Mouse (Mus musculus): ENCODE data around the gene Galk2. TPM values are rescaled to one million over a fixed set of nuclear protein-coding genes. Genes with fewer than 3 reads are reported as not detected.

The Galk2 gene
- total RNA-seq (2021) = 10 to 100 TPM; 11.0 to 11.8 TPM

GRCm38 (mm10) chr2:125858521-125859280 lies at the start of gene Galk2, which contains the start of gene Cops2:
Gene Galk2 (plus strand): TSS chr2:125859109.
Gene Cops2 (minus strand): TSS chr2:125859139.
- peak; percentile 88 to 89 for DNase-seq
- intact Hi-C loops (cut with DNase I) = loop anchor here (1.0 to 10.0 kb wide), 3 partner anchors 76 to 294 kb away; partner anchors contain the start of genes Dtwd1, Fam227b and Secisbp2l

GRCm38 (mm10) chr2:125809551-125809950 lies 49.4 kb upstream of the Galk2 start:
- intact Hi-C loops (cut with DNase I) = no loop called here
- no peak for DNase-seq

GRCm38 (mm10) chr2:125811332-125811731 lies 47.6 kb upstream of the Galk2 start:
- DNase-seq = no peak
- intact Hi-C loops (cut with DNase I) = no loop called here

- DNase-seq = no peak
- intact Hi-C loops (cut with DNase I) = no loop called here
These were observed 44.8 kb upstream of the Galk2 start for GRCm38 (mm10) chr2:125813972-125814595.

GRCm38 (mm10) chr2:125820397-125820796 lies 38.5 kb upstream of the Galk2 start:
- intact Hi-C loops (cut with DNase I) = no loop called here

GRCm38 (mm10) chr2:125826201-125826600 lies 32.7 kb upstream of the Galk2 start:
- no peak for DNase-seq
- intact Hi-C loops (cut with DNase I) = no loop called here

More at GRCm38 (mm10) chr2:125820397-125820796, 38.5 kb upstream of the Galk2 start:
- no peak for DNase-seq

GRCm38 (mm10) chr2:125827898-125828297 lies 31.0 kb upstream of the Galk2 start:
- intact Hi-C loops (cut with DNase I) = no loop called here
- DNase-seq = no peak

- no peak for DNase-seq
- intact Hi-C loops (cut with DNase I) = loop anchor here (5.0 kb wide), 1 partner anchor 63 kb away; no protein-coding TSS in a partner anchor
These were observed 29.0 kb upstream of the Galk2 start for GRCm38 (mm10) chr2:125829924-125830323.

GRCm38 (mm10) chr2:125838091-125838490 lies 20.8 kb upstream of the Galk2 start:
- DNase-seq = no peak
- intact Hi-C loops (cut with DNase I) = no loop called here

GRCm38 (mm10) chr2:125838708-125839284 lies 20.1 kb upstream of the Galk2 start:
- no peak for DNase-seq
- intact Hi-C loops (cut with DNase I) = no loop called here

GRCm38 (mm10) chr2:125851237-125851636 lies 7.7 kb upstream of the Galk2 start:
- intact Hi-C loops (cut with DNase I) = loop anchor here (10.0 kb wide), 1 partner anchor 196 kb away; no protein-coding TSS in a partner anchor
- DNase-seq = no peak

- no peak for DNase-seq
- intact Hi-C loops (cut with DNase I) = loop anchor here (2.0 to 10.0 kb wide), 2 partner anchors 75 to 203 kb away; partner anchors contain the start of gene Secisbp2l
These were observed 1.2 kb upstream of the Galk2 start for GRCm38 (mm10) chr2:125857707-125858106.

GRCm38 (mm10) chr2:125863799-125864198 lies 4.9 kb downstream of the Galk2 start:
- intact Hi-C loops (cut with DNase I) = no loop called here

GRCm38 (mm10) chr2:125864551-125864950 lies 5.6 kb downstream of the Galk2 start:
- intact Hi-C loops (cut with DNase I) = no loop called here
- no peak for DNase-seq

More at GRCm38 (mm10) chr2:125863799-125864198, 4.9 kb downstream of the Galk2 start:
- DNase-seq = no peak

- intact Hi-C loops (cut with DNase I) = no loop called here
- no peak for DNase-seq
These were observed 6.7 kb downstream of the Galk2 start for GRCm38 (mm10) chr2:125865585-125865984.

- intact Hi-C loops (cut with DNase I) = no loop called here
- peak; percentile 52 to 54 for DNase-seq
These were observed 7.3 kb downstream of the Galk2 start for GRCm38 (mm10) chr2:125866058-125866740.

GRCm38 (mm10) chr2:125868301-125868700 lies 9.4 kb downstream of the Galk2 start:
- intact Hi-C loops (cut with DNase I) = no loop called here
- no peak for DNase-seq

- intact Hi-C loops (cut with DNase I) = no loop called here
- no peak for DNase-seq
These were observed 11.2 kb downstream of the Galk2 start for GRCm38 (mm10) chr2:125870159-125870558.

- intact Hi-C loops (cut with DNase I) = no loop called here
- no peak for DNase-seq
These were observed 27.1 kb downstream of the Galk2 start for GRCm38 (mm10) chr2:125885891-125886576.

- DNase-seq = peak; percentile 27 to 49
- intact Hi-C loops (cut with DNase I) = loop anchor here (1.0 to 5.0 kb wide), 3 partner anchors 354 to 536 kb away; no protein-coding TSS in a partner anchor
These were observed 34.2 kb downstream of the Galk2 start for GRCm38 (mm10) chr2:125893096-125893495.

Measured in heart, postnatal 36 days (tissue).